Mouse (Mus musculus) liver, adult (tissue): ENCODE measurements at regions not wholly inside any gene's neighbourhood (a gene's known extent, or its start where the extent isn't known, plus 50 kb on each side); places are given as distances from the start of the nearest gene placed in this dataset.

Experiments
- GATA4 ChIP-seq: IDR thresholded peaks from 2 replicates; pipeline ENCODE4 v1.6.1; 2014; ENCODE audit warnings: mild to moderate bottlenecking, low read length; ENCODE audit not compliant: insufficient replicate concordance

DNA sequence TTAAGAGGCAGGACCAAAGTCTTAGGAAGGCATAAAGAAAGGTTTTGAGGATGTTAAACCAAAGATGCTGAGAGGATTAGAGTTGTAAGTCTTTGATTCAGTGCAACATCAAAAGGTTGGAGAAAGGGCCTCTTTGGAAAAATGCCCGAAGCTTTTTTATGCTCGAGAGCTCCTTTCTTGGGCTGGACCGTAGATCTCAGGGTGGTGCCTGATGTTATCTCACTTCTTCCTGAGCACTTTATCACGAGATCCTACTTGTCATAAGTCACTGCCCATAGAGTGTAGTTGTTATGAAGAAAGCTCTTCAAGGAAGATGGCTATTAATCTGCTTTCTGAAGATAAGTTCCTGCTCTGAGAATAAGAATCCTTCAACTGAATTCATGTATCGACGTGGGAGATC is 147.0 kb downstream of the Arrdc4 start:
- no peak for TF ChIP-seq GATA4

DNA sequence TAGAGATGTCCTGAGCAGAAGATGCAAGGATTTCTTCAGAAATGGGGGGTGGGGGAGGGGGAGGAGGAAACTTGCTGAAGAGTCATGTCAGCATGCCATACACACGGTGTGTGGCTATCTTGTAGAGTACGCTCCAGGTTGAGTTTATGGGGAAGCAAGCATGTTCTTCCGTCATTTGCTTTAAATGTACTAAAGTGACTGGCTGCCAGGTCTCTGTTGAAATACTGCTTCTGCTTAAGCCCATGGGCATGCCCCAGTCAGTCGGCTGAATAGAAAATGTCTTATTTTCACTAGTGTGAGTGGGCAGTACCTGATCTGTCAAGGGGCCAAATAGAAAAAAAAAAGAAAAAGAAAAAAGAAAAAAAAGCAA is 155.0 kb downstream of the Arrdc4 start:
- TF ChIP-seq GATA4, result no peak

DNA sequence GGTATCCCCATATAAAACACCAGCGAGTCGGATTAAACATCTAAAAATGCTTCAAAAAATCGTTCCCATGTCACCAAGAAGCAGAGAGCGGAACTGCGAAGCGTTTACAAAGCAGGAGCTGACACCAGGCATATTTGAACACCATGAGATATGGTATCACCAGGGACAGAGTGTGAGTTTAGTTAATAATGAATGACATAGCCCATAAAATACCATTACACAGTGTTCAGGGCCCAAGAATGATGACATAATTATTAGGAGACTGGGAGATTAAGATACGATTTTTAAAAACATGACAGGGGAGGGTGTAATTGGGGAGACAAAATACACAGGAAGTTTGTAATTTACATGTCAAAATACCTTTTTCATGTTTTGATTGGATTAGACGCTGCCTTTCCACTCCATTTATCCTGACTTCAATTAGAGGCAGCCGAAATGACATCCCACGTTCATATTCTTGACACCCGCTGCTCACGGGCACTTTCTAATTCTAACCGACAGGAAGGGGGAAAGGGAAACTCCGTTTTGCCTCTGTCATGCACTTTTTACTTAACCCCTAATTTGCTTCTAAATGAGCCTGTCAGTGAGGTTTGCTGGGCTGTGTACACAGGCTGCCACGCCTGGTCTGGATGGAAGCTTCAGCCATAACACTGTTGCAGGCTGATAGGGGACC is 155.6 kb downstream of the Arrdc4 start:
- TF ChIP-seq GATA4, result no peak

DNA sequence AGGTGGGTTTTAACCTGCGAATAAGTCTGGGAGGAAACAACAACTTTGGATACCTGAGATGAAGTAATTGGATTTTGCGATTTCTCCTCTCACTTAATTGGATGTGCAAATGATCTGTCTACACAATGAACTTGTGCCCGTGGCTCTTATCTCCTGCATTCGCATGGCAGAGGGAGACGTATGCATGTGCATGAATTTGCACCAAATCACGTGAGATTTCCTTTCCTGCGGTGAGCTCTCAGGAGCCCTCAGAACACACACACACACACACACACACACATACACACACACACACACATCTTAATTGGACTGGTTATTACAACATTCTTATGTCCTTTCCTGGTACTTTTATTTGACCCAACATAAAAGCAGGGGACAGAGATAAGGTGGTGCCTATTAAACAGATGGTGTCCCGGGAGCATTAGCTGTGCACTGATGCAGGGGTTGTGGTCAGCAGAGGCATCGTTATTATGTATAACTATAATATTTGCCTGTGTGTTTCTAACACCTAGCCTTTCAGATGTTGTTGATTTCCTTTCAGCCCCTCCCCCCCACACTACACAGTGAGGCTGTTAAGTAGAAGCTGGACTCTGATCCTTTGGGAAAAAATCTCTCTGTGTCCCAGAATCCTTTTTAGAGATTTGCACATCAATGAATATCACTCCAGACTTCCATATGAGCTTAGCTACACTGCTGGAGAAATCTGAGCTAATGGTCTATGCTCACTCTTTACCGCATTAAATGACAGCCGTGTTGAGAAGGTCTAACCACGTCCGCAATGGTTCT is 166.3 kb downstream of the Arrdc4 start:
- TF ChIP-seq GATA4, result no peak

DNA sequence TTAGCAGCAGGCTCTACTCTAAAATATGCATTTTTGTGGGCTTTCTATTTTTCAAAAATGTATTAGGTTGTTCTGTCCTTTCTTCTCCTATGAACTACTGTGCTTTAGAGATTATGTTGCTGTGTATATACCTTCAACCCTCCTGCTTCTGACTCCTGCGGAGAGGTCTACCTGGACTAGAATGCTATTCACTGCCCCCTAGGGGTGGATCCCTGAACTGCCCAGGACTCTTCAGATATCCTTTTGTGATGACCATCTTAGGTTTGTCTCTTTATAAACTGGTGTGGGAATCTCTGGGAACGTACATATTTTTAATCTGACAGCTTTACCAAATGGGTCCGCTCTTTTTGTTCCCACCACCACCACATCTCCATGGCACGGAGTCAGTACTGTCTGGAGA is 168.4 kb downstream of the Arrdc4 start:
- TF ChIP-seq GATA4, result no peak

DNA sequence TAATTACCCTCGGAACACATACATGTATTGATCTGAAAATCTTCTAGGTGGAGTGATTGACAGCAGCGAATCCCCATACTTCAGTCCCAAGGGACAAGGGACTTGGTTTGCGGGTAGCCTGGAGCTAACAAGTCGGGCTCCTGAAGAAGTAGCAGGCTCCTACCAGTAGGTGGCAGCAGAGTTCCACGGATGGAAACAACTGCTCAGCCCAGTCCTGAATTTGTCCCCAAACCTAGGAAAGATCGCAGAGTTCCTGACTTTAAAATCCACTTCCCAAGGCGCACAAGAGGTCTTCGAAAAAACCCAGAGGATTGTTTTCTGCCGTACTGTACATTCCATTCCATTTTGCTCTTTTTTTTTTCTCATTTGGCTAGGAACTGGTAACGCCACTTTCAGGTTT is 169.4 kb downstream of the Arrdc4 start:
- TF ChIP-seq GATA4, result no peak

DNA sequence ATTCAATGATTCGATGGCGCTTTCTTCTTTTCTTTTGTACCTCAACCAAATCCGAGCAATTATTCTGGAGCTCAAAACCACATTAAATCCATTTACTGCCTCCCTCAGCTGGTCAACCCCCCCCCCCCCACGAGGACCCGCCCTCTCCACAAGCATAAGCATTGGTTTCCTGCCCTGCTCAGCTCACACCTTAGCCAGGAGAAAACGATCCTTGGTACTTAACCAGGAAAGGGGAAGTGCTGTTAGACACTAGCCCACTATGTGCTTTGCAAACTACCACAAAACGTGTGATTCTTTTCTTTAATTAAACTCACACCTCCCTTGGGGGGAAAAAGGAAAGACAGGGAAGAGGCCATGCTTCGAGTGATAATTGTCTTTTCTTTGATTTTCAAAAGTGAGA is 169.8 kb downstream of the Arrdc4 start:
- TF ChIP-seq GATA4, result no peak

DNA sequence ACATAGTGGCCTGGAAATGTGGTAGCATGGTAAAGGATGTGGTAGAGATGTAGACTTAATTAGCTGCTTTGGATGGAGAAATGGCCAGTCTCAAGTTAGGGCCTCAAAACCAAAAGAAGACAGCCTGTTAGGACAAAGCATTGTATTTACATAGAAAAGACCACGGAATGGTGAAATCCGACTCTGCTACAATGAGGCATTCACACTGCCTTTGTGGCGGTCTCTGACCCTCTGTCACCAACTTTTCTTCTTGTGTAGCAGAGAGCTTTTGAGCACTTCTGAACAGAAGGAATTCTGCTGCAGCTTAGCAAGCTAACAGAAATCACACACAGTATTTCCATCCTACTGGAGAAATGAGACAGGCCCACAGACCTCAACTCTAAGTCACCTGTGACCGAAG is 177.7 kb downstream of the Arrdc4 start:
- no peak for TF ChIP-seq GATA4

DNA sequence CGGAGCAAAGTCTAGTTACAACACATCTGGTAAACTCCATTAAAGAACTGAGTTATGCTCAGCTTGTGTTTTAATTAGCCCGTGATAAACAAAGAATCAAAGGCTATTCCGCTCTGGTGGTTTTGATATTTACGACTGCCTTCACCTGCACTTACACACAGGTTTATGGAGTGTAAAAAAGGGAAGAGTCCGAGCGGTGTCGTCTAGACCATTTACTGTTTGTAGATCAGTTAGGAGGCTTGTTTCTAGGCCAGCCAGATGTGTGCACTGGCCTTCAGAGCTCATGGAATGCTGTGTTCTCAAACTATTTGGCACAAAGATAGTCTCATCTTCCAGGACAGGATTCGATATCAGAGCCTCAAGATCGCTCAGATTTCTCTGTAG is 180.9 kb downstream of the Arrdc4 start:
- no peak for TF ChIP-seq GATA4

DNA sequence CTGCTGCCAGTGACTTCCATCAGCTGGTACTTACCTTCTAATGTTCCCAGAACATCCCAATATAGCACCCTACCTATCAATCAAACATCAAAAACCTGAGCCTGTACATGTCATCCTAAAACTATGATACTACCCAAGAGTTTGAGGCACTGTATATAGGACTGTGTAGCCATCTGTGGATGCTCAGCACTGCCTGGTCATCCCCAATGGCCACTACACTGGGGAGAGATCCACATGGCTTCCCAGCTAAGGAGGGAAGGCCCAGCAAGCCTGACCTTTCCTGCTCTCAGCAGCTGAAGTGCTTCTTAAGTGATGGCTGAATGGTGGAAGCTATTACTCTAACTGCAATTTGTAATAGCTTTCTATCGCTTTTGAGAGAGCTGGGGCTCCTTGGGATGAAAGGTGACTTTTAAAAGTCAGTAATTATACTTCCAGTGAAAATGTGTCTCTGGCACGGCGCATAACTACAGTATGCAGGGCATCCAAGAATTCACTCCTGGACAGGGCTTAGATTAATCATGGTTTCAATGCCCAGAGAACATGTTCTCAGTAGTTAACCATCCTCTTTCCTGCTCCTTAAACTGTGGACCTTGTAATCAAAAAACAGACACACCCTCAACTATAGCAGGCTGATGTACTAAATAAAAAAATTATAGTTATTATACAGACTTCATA is 181.5 kb downstream of the Arrdc4 start:
- TF ChIP-seq GATA4, result no peak

DNA sequence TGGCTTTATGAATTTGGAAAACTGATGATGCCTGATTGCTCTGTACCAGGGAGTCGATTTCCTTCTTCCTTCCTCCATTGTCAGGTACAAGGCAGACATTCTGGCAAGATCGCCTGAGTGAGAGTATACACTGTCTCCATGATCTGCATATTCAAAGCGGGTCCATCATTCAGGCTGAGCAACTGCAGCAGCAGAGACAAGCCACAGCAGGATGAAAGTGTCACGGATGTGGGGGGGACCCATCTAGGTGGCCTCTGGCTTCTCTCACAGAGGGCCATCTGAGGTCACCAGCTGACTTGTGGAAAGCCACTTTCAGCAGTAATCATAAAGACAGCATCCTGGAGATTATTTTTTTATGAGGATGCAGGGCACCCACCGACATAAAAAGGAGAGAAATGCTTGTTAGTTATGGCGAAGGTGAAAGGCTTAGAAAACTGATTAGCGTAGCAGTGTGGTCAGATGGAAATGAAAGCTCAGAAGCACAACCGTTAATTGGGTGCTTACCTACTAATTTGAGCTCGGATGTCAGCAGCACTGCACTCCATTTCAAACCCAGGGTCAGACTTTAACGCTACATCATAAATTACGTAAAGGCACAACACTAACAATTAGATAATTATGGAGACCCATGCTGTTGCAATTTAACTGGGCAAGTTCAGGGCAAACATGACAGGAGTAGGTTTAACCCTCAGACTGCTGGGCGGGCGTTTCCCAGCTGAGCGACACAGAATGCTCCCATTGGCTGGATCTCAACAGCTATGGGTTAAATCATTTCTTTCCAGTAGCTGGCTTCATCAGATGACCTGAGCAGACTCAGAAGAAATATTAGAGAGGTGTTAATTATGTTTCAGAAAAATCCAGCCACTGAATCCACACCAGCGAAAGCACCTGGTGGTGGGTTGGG is 189.3 kb downstream of the Arrdc4 start:
- no peak for TF ChIP-seq GATA4

DNA sequence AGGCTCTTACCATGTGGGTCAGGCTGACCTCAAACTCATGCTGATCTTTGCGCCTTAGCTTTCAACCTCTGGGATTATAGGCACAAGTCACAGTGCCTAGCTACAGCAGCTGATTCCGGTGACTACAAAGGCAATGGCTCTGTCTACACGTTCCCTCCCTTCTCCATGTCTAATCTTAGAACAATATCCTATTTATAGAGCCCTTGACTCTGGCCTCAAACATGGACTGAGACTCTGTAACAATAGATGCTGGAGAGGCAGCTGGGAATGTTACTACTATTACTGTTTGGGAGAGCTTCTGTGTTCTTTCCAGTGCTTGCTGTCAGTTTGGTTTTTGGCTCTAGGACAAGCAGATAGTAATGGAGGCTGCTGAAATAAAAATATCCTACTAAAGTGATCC is 198.7 kb downstream of the Arrdc4 start:
- TF ChIP-seq GATA4, result no peak

DNA sequence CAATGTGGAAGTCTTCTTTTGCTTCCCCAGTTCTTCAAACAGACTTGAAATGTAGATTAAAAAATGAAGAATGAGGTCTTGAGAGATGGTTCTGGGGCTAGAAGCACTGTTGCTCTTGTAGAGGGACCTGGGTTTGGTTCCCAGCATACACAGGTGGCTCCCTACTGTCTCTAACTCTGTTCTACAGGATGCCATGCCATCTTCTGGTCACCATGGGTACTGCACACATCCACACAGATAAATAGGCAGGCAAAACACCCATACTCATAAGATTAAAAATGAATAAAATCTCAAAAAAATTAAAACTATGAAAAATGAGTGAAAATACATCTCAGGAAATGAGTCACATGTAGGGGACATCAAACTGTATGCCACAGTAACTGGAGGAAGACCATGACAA is 200.9 kb downstream of the Arrdc4 start:
- no peak for TF ChIP-seq GATA4

DNA sequence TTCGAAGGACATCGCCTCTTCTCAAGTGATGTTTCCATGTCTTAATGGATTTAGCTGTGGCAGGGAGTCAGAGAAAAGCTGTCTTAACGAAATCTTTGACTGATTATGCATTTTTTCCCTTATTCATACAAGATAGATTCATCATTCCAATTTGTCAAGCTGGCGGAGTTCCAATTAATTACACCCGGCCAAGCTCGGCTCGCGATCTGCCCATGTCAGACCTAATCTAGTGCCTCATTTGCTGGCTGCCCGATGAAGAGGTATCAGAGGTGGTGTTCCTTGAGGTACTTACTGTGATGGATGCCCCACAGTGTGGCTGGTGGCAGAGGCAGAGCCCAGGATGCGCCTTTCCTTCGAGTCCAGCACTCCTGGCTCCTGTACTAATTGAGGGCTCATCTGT is 204.9 kb downstream of the Arrdc4 start:
- no peak for TF ChIP-seq GATA4

DNA sequence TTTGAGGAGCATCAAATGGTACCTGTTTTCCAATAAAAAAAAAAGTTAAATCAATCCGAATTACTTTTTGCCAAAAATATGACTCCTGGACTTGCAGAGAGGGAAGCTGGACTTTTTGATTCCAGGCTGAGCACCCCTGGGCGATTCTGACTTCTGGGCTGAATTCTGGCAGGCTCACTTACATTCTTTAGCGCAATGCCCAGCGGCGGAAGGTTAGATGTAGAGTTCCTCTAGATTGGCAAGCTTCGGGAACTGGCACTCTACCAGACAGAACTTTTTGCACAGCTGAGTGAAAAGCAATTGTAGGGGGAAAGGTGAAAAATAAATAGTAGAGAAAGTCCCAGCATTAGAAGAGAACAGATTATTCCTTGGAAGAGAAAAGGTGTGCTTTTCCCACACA is 235.5 kb downstream of the Fam169b start:
- no peak for TF ChIP-seq GATA4
